Mouse (Mus musculus) CH12.LX (cell line): ENCODE measurements around the gene Kat8. TPM values are rescaled to one million over a fixed set of nuclear protein-coding genes. Genes with fewer than 3 reads are reported as not detected.

Experiments
- DNase-seq: peaks from one replicate; pipeline ENCODE4 v3.0.0-alpha.2; 2013; ENCODE audit errors: extremely low read depth
- H3K27ac ChIP-seq: 2 replicates; pipeline ENCODE4 v1.5.1; 2012; ENCODE audit warnings: low read depth, mild to moderate bottlenecking, control low read depth, moderate library complexity; ENCODE audit not compliant: insufficient read depth
- H3K27me3 ChIP-seq: replicated peaks from 2 replicates; pipeline ENCODE3; 2012; ENCODE audit warnings: inconsistent platforms
- H3K36me3 ChIP-seq, 2 experiments: replicated peaks in 1 of 2; 2 replicates each; pipeline versions ENCODE3 to v1.6.1; 2012; ENCODE audit warnings: inconsistent platforms in 1 of 2, low read length in 1 of 2, mild to moderate bottlenecking in 1 of 2, mixed read lengths in 1 of 2, moderate library complexity in 1 of 2; ENCODE audit not compliant: control insufficient read depth in 1 of 2, insufficient read depth in 1 of 2
- H3K4me1 ChIP-seq, 2 experiments: 2 replicates each; pipeline ENCODE4 v1.6.1; 2012; ENCODE audit warnings: inconsistent platforms in 1 of 2, moderate library complexity in 1 of 2; ENCODE audit not compliant: insufficient read depth in 2 of 2, control insufficient read depth in 1 of 2
- H3K4me2 ChIP-seq: 2 replicates; pipeline ENCODE4 v1.6.1; 2012; ENCODE audit warnings: low read depth, mild to moderate bottlenecking, control low read depth; ENCODE audit not compliant: poor library complexity, insufficient read depth, severe bottlenecking
- H3K4me3 ChIP-seq, 3 experiments: fragments of 150-350 bp in 1 of 3; sonication (generic) in 1 of 3; replicated peaks in 1 of 3; 2 replicates each; pipeline versions ENCODE3 to v1.5.1; 2011 to 2012; ENCODE audit warnings: low read depth in 2 of 3, low read length in 2 of 3, mild to moderate bottlenecking in 2 of 3, moderate library complexity in 2 of 3, control low read depth in 1 of 3, improper control_type of control experiment in 1 of 3, inconsistent platforms in 1 of 3, mixed read lengths in 1 of 3; ENCODE audit not compliant: poor library complexity in 1 of 3
- H3K79me2 ChIP-seq: replicated peaks from 2 replicates; pipeline ENCODE4 v1.6.1; 2012; ENCODE audit warnings: mild to moderate bottlenecking, moderate library complexity; ENCODE audit not compliant: control insufficient read depth, poor library complexity, insufficient read depth, severe bottlenecking; ENCODE audit errors: extremely low read depth
- H3K9ac ChIP-seq: 2 replicates; pipeline ENCODE4 v1.6.1; 2012; ENCODE audit warnings: low read depth, mild to moderate bottlenecking, control low read depth, moderate library complexity; ENCODE audit not compliant: insufficient read depth
- H3K9me3 ChIP-seq: replicated peaks from 2 replicates; pipeline ENCODE3; 2012; ENCODE audit warnings: low read length, inconsistent platforms, mixed read lengths
- BHLHE40 ChIP-seq: IDR thresholded peaks from 2 replicates; pipeline ENCODE4 v1.6.1; 2011; ENCODE audit warnings: mild to moderate bottlenecking, low read depth, low read length, improper control_type of control experiment
- CHD1 ChIP-seq: IDR thresholded peaks from 2 replicates; pipeline ENCODE4 v1.6.1; 2012; ENCODE audit warnings: low read depth, low read length, improper control_type of control experiment, inconsistent platforms
- CTCF ChIP-seq, 2 experiments: IDR thresholded peaks in 1 of 2; conservative IDR thresholded peaks in 1 of 2; 2 replicates each; pipeline ENCODE4 v1.5.1; 2011 to 2012; ENCODE audit warnings: low read depth in 2 of 2, low read length in 2 of 2, improper control_type of control experiment in 1 of 2, inconsistent platforms in 1 of 2, mild to moderate bottlenecking in 1 of 2, moderate library complexity in 1 of 2
- E2F4 ChIP-seq: IDR thresholded peaks from 2 replicates; pipeline ENCODE4 v1.6.1; 2011; ENCODE audit warnings: low read depth, low read length, improper control_type of control experiment; ENCODE audit not compliant: insufficient replicate concordance
- ELF1 ChIP-seq: IDR thresholded peaks from 2 replicates; pipeline ENCODE4 v1.6.1; 2014; ENCODE audit warnings: low read depth, mild to moderate bottlenecking, inconsistent platforms, low read length, improper control_type of control experiment
- EP300 ChIP-seq: IDR thresholded peaks from 2 replicates; pipeline ENCODE4 v1.6.1; 2011; ENCODE audit warnings: low read length, improper control_type of control experiment
- ETS1 ChIP-seq: conservative IDR thresholded peaks from 2 replicates; pipeline ENCODE4 v1.6.1; 2012; ENCODE audit warnings: low read depth, mild to moderate bottlenecking, inconsistent platforms, low read length, improper control_type of control experiment, moderate library complexity
- GABPA ChIP-seq: IDR thresholded peaks from 2 replicates; pipeline ENCODE4 v1.6.1; 2012; ENCODE audit warnings: low read depth, low read length, improper control_type of control experiment, inconsistent platforms; ENCODE audit not compliant: insufficient replicate concordance
- HCFC1 ChIP-seq: IDR thresholded peaks from 2 replicates; pipeline ENCODE4 v1.6.1; 2012; ENCODE audit warnings: low read depth, mild to moderate bottlenecking, inconsistent platforms, low read length, improper control_type of control experiment
- IRF4 ChIP-seq: IDR thresholded peaks from 2 replicates; pipeline ENCODE4 v1.6.1; 2014; ENCODE audit warnings: low read depth, mild to moderate bottlenecking, inconsistent platforms, low read length, improper control_type of control experiment
- JUN ChIP-seq: IDR thresholded peaks from 2 replicates; pipeline ENCODE4 v1.6.1; 2011; ENCODE audit warnings: low read depth, mild to moderate bottlenecking, low read length, improper control_type of control experiment, moderate library complexity; ENCODE audit not compliant: insufficient read depth
- JUND ChIP-seq: conservative IDR thresholded peaks from 2 replicates; pipeline ENCODE4 v1.6.1; 2011; ENCODE audit warnings: low read depth, low read length, improper control_type of control experiment
- KAT2A ChIP-seq: IDR thresholded peaks from 2 replicates; pipeline ENCODE4 v1.6.1; 2012; ENCODE audit warnings: low read length, improper control_type of control experiment, inconsistent platforms; ENCODE audit not compliant: insufficient replicate concordance
- MAFK ChIP-seq: IDR thresholded peaks from 2 replicates; pipeline ENCODE4 v1.6.1; 2011; ENCODE audit warnings: low read length, improper control_type of control experiment; ENCODE audit not compliant: insufficient replicate concordance
- MAX ChIP-seq: IDR thresholded peaks from 2 replicates; pipeline ENCODE4 v1.6.1; 2011; ENCODE audit warnings: low read length, improper control_type of control experiment
- MAZ ChIP-seq: IDR thresholded peaks from 2 replicates; pipeline ENCODE4 v1.6.1; 2012; ENCODE audit warnings: low read depth, mild to moderate bottlenecking, inconsistent platforms, low read length, improper control_type of control experiment, moderate library complexity
- MEF2A ChIP-seq: IDR thresholded peaks from 2 replicates; pipeline ENCODE4 v1.6.1; 2014; ENCODE audit warnings: low read depth, mild to moderate bottlenecking, inconsistent platforms, low read length, improper control_type of control experiment, borderline replicate concordance
- NELFE ChIP-seq: IDR thresholded peaks from 2 replicates; pipeline ENCODE4 v1.6.1; 2011; ENCODE audit warnings: low read depth, low read length, improper control_type of control experiment
- NRF1 ChIP-seq: IDR thresholded peaks from 2 replicates; pipeline ENCODE4 v1.6.1; 2014; ENCODE audit warnings: low read depth, mild to moderate bottlenecking, inconsistent platforms, low read length, improper control_type of control experiment, moderate library complexity
- PAX5 ChIP-seq: IDR thresholded peaks from 2 replicates; pipeline ENCODE4 v1.6.1; 2012; ENCODE audit warnings: low read length, inconsistent platforms, mixed read lengths
- POLR2A ChIP-seq: IDR thresholded peaks from 2 replicates; pipeline ENCODE4 v1.6.1; 2011; ENCODE audit warnings: low read depth, mild to moderate bottlenecking, improper control_type of control experiment, low read length
- POLR2AphosphoS2 ChIP-seq: IDR thresholded peaks from 2 replicates; pipeline ENCODE4 v1.6.1; 2011; ENCODE audit warnings: low read depth, low read length, improper control_type of control experiment
- RAD21 ChIP-seq: IDR thresholded peaks from 2 replicates; pipeline ENCODE4 v1.6.1; 2011; ENCODE audit warnings: low read depth, mild to moderate bottlenecking, low read length, improper control_type of control experiment, moderate library complexity
- RCOR1 ChIP-seq: conservative IDR thresholded peaks from 2 replicates; pipeline ENCODE4 v1.6.1; 2012; ENCODE audit warnings: low read depth, mild to moderate bottlenecking, inconsistent platforms, low read length, improper control_type of control experiment
- SMC3 ChIP-seq: IDR thresholded peaks from 2 replicates; pipeline ENCODE4 v1.6.1; 2011; ENCODE audit warnings: low read depth, low read length, improper control_type of control experiment
- TBP ChIP-seq: conservative IDR thresholded peaks from 2 replicates; pipeline ENCODE4 v1.6.1; 2011; ENCODE audit warnings: low read depth, low read length, improper control_type of control experiment
- TCF12 ChIP-seq: IDR thresholded peaks from 2 replicates; pipeline ENCODE4 v1.6.1; 2014; ENCODE audit warnings: low read depth, mild to moderate bottlenecking, inconsistent platforms, low read length, improper control_type of control experiment
- UBTF ChIP-seq: IDR thresholded peaks from 2 replicates; pipeline ENCODE4 v1.6.1; 2012; ENCODE audit warnings: low read depth, mild to moderate bottlenecking, inconsistent platforms, low read length, improper control_type of control experiment, moderate library complexity
- USF1 ChIP-seq: IDR thresholded peaks from 2 replicates; pipeline ENCODE4 v1.6.1; 2014; ENCODE audit warnings: low read depth, mild to moderate bottlenecking, inconsistent platforms, low read length, improper control_type of control experiment
- USF2 ChIP-seq: conservative IDR thresholded peaks from 2 replicates; pipeline ENCODE4 v1.6.1; 2011; ENCODE audit warnings: low read depth, low read length, improper control_type of control experiment
- ZC3H11A ChIP-seq: IDR thresholded peaks from 2 replicates; pipeline ENCODE4 v1.6.1; 2012; ENCODE audit warnings: low read depth, mild to moderate bottlenecking, inconsistent platforms, low read length, improper control_type of control experiment
- ZKSCAN1 ChIP-seq: IDR thresholded peaks from 2 replicates; pipeline ENCODE4 v1.6.1; 2012; ENCODE audit warnings: low read depth, inconsistent platforms, low read length, improper control_type of control experiment, borderline replicate concordance
- ZMIZ1 ChIP-seq: IDR thresholded peaks from 2 replicates; pipeline ENCODE4 v1.6.1; 2012; ENCODE audit warnings: low read depth, mild to moderate bottlenecking, inconsistent platforms, low read length, improper control_type of control experiment
- ZNF384 ChIP-seq: IDR thresholded peaks from 2 replicates; pipeline ENCODE4 v1.6.1; 2012; ENCODE audit warnings: low read depth, low read length, improper control_type of control experiment, inconsistent platforms
- dilution Hi-C: fragments of 300-500 bp; cut with MboI; formaldehyde crosslinking; loops from 2 replicates; pipeline ENCODE4 v1.14.3; 2020; ENCODE audit warnings: low sequenced_read_pairs; ENCODE audit not compliant: extremely low pct_unique_long_range_greater_than_20kb, extremely low pct_ligation_motif_present
- in situ Hi-C: fragments of 300-500 bp; cut with MboI; formaldehyde crosslinking; loops from 3 replicates; pipeline ENCODE4 v1.14.3; 2019; ENCODE audit warnings: low sequenced_read_pairs, low pct_ligation_motif_present, low pct_unique_long_range_greater_than_20kb, mixed read lengths
- polyA plus RNA-seq: library from polyadenylated mRNA; unstranded; fragments of >175 nt; gene quantifications from 2 replicates; pipeline ENCODE4 v1.2.1, GENCODE M21; 2012; ENCODE audit warnings: low read depth; ENCODE audit not compliant: insufficient read length
- total RNA-seq, 2 experiments: library from RNA; depleted of rRNA; stranded (reverse); fragments of 300-350 nt in 1 of 2; fragments of >200 nt in 1 of 2; gene quantifications; 2 replicates each; pipeline ENCODE4 v1.2.3; 2012 to 2014

Kat8 gene
- total and polyA plus RNA-seq, 3 experiments: 18.0 to 30.3 (median 22.9) TPM

GRCm38 (mm10) chr7:127875627-127876001, 36.7 kb upstream of the Kat8 start (continued):
- TF ChIP-seq TBP: 0 out of 2 replicates have a peak, but pooled peaks have one; percentile 33
- no peak for TF ChIP-seq USF2
- TF ChIP-seq BHLHE40: no peak
- no peak for TF ChIP-seq MAFK
- TF ChIP-seq MAZ: peak; percentile 93
- no peak for TF ChIP-seq IRF4
- TF ChIP-seq CHD1: no peak
- no peak for TF ChIP-seq KAT2A
- no peak for TF ChIP-seq UBTF
- TF ChIP-seq MAX: no peak
- no peak for TF ChIP-seq PAX5
- no peak for TF ChIP-seq CTCF (conservative IDR thresholded peaks at IDR 0.05 in 1 of 2, IDR thresholded peaks at IDR 0.05 in 1 of 2; ENCODE audit: low read depth in 2 of 2, low read length in 2 of 2)
- TF ChIP-seq ZNF384: no peak
- no peak for TF ChIP-seq SMC3
- 0 out of 2 replicates have a peak, but pooled peaks have one; percentile 12 for TF ChIP-seq TCF12
- no peak for TF ChIP-seq JUND
- no peak for TF ChIP-seq ZC3H11A
- no peak for TF ChIP-seq NELFE
- no peak for TF ChIP-seq JUN
- no peak for TF ChIP-seq POLR2AphosphoS2

GRCm38 (mm10) chr7:127876041-127876466, 36.3 kb upstream of the Kat8 start, which contains the start of gene Zfp646:
Gene Zfp646, plus strand, starts transcription at chr7:127876221.
- Histone ChIP-seq H3K27me3 (no peaks in the 10 kb centered on the region), H3K4me1 (peaks cover 6 to 33% of the 10 kb centered on the region in 2 experiments), H3K27ac (peak within 1 kb of the TSS; percentile 78), H3K79me2 (peaks cover 27% of the 10 kb centered on the region), H3K4me3 (peak within 1 kb of the TSS; percentile 66 to 99 (median 98)), H3K9me3 (peaks cover 28% of the 10 kb centered on the region), H3K36me3 (peaks cover 28 to 50% of the 10 kb centered on the region in 2 experiments), H3K4me2 (peak within 1 kb of the TSS; percentile 95), H3K9ac (peak within 1 kb of the TSS; percentile 87)
- in situ Hi-C loops: no loop called here
- dilution Hi-C loops: no loop called here
- DNase-seq: peak; percentile 79
- TF ChIP-seq MAX (0 out of 2 replicates have a peak, but pooled peaks have one; percentile 10), USF1 (no peak), TCF12 (no peak; the same call in 1 of the 2 replicates), USF2 (no peak), IRF4 (no peak), E2F4 (0 out of 2 replicates have a peak, but pooled peaks have one; percentile 21), POLR2A (peak; percentile 44), EP300 (no peak), RAD21 (no peak), ETS1 (no peak), HCFC1 (peak; percentile 72), RCOR1 (no peak), BHLHE40 (no peak), GABPA (no peak), ZKSCAN1 (no peak), NELFE (peak; percentile 51; the same call in 1 of the 2 replicates), MAFK (no peak), NRF1 (no peak), CTCF (conservative IDR thresholded peaks at IDR 0.05 in 1 of 2, IDR thresholded peaks at IDR 0.05 in 1 of 2; ENCODE audit: low read depth in 2 of 2, low read length in 2 of 2) (no peak), JUND (no peak), ZMIZ1 (peak; percentile 62), KAT2A (no peak), POLR2AphosphoS2 (no peak), ZNF384 (no peak), ZC3H11A (no peak), MEF2A (no peak; the same call in 1 of the 2 replicates), JUN (no peak), PAX5 (no peak), ELF1 (peak; percentile 86), TBP (0 out of 2 replicates have a peak, but pooled peaks have one; percentile 9)
